In genomic region chr3:75954185-75954584, GRCm38 (mm10) we compare ENCODE assay signal across 8 mouse cellular contexts. TPM values are rescaled to one million over a fixed set of nuclear protein-coding genes. Genes with fewer than 3 reads are reported as not detected.
DNase-seq lines count a peak whose midpoint lies in the region; ATAC-seq lines count a peak whose summit lies in the region.

No protein-coding gene starts in this region.

- H3K4me3 ChIP-seq in limb, embryonic 11.5 days (ENCODE audit: low read depth, low read length): no peak overlapping the region
- peak overlapping the region; percentile 77; the same call in 1 of the 2 replicates for H3K4me3 ChIP-seq in neural tube, embryonic 14.5 days (ENCODE audit: low read depth, low read length)

- peak; percentile 3 for DNase-seq in lung, postnatal 10 days
- no peak for DNase-seq in lung, postnatal 36 days
- DNase-seq in fat pad, adult 2 months (ENCODE audit: extremely low read depth, low read depth, low spot score): peak; percentile 93
- DNase-seq in limb, embryonic 11.5 days (ENCODE audit: low spot score): no peak
- DNase-seq in frontal cortex, postnatal 25 days (ENCODE audit: low spot score in 2 of 2): no peak
- no peak for DNase-seq in cerebellum, postnatal 36 days

- no peaks in the 10 kb centered on the region for H3K9me3 ChIP-seq in limb, embryonic 11.5 days (ENCODE audit: control insufficient read depth, low read length)
- no peaks in the 10 kb centered on the region for H3K9me3 ChIP-seq in neural tube, embryonic 14.5 days (ENCODE audit: control insufficient read depth, low read length)

- peak overlapping the region; percentile 27; the same call in 1 of the 2 replicates for H3K4me2 ChIP-seq in limb, embryonic 11.5 days (ENCODE audit: low read depth, severe bottlenecking)
- H3K4me2 ChIP-seq in neural tube, embryonic 14.5 days (ENCODE audit: low read depth, low read length): peak overlapping the region; percentile 90

- no peaks in the 10 kb centered on the region for H3K27me3 ChIP-seq in limb, embryonic 11.5 days (ENCODE audit: control insufficient read depth, insufficient read depth, low read length)
- H3K27me3 ChIP-seq in neural tube, embryonic 14.5 days (ENCODE audit: control insufficient read depth, insufficient read depth, low read length): no peaks in the 10 kb centered on the region

- peaks cover 7% of the 10 kb centered on the region; the same call in 1 of the 2 replicates for H3K4me1 ChIP-seq in limb, embryonic 11.5 days (ENCODE audit: control insufficient read depth, insufficient read depth, low read length)
- peaks cover 30% of the 10 kb centered on the region for H3K4me1 ChIP-seq in neural tube, embryonic 14.5 days (ENCODE audit: control insufficient read depth, insufficient read depth, low read length)

- H3K36me3 ChIP-seq in limb, embryonic 11.5 days (ENCODE audit: control insufficient read depth, insufficient read depth, low read length): no peaks in the 10 kb centered on the region
- H3K36me3 ChIP-seq in neural tube, embryonic 14.5 days (ENCODE audit: control insufficient read depth, insufficient read depth, low read length): no peaks in the 10 kb centered on the region

- WGBS in limb, embryonic 11.5 days: 65% methylated on average over 3 of the region's 3 CpGs
- WGBS in neural tube, embryonic 14.5 days: 72% methylated on average over 3 of the region's 3 CpGs

- H3K9ac ChIP-seq in limb, embryonic 11.5 days (ENCODE audit: low read length): no peak overlapping the region; the same call in 1 of the 2 replicates
- no peak overlapping the region for H3K9ac ChIP-seq in neural tube, embryonic 14.5 days (replicated peaks; ENCODE audit: low read depth, low read length)

- ATAC-seq in limb, embryonic 11.5 days (ENCODE audit: insufficient number of reproducible peaks, low FRiP score, low TSS enrichment, low read depth): no peak
- no peak for ATAC-seq in neural tube, embryonic 14.5 days (ENCODE audit: low read depth)
- no peak for ATAC-seq in CD4-positive, CD25-positive, alpha-beta regulatory T cell, adult 4 months

- no peak overlapping the region for H3K27ac ChIP-seq in limb, embryonic 11.5 days (replicated peaks; ENCODE audit: low read depth, low read length)
- no peak overlapping the region for H3K27ac ChIP-seq in neural tube, embryonic 14.5 days (ENCODE audit: low read depth, low read length)

RNA-seq across cellular contexts. Expression of gene Golim4, which starts 2.6 kb away (rescaled TPM):
- 39.3 TPM in 2 replicates for polyA plus RNA-seq in limb, embryonic 11.5 days (2014; fragmentation: Nextera tagmentation; extraction: Ambion mirVana)
- 18.5 and 27.8 TPM in 2 replicates for polyA plus RNA-seq in neural tube, embryonic 14.5 days (2014; fragmentation: Nextera tagmentation; extraction: Ambion mirVana)
- polyA plus RNA-seq in CD4-positive, CD25-positive, alpha-beta regulatory T cell, adult 4 months (2017; shearing (Covaris generic)): 1 to 10 TPM; 5.1 to 8.0 TPM

Comparison
In these comparisons a context has a peak if more than half of its experiments do, and no peak if none do; other contexts are left out.
1. DNase-seq: peak in lung, postnatal 10 days (single experiment) and fat pad, adult 2 months (single experiment); none in lung, postnatal 36 days (single experiment), limb, embryonic 11.5 days (single experiment), frontal cortex, postnatal 25 days (0 of 2) and cerebellum, postnatal 36 days (0 of 2).